Mouse (Mus musculus): ENCODE measurements at regions not wholly inside any gene's neighbourhood (a gene's known extent, or its start where the extent isn't known, plus 50 kb on each side); places are given as distances from the start of the nearest gene placed in this dataset.

DNA sequence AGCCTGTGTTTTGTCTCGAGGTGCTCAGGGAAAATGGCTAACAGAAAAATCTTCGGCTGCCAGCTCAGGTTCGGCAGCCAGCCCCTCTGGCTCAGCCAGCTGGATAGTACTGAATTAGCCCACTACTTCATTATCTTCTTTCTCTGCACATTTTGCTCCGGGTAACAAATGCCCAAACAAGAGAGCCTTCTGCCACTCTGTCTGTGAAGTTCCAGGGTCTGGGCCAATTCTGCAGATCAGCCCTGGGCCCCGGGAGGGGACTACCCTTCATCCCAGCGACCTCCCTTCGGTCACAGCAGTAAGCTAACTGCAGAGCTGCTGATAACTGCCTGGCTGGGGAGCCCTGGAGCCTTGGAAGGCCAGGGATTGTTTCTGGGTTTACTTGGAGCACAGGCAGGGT lies 119.6 kb upstream of the Ofcc1 start:
- DNase-seq (ENCODE audit: low read depth, low spot score): no peak

DNA sequence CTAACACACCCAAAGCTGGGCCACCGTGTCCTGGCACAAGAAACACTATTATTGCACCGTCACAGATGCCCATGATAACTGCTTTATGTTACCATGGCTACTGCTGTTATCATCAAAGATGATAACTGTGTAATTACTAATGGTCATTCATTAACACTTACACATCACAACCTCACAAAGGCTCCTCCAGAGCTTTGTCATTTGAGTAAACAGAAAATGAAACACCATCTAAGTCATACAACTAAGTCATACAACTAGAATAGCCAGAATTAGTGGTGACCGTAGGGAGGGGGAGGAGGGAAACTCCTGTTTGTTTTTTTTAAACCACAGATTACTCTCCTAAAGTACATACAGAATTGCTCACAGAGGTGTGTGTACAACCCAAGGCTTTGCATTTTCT lies 111.4 kb upstream of the Ofcc1 start:
- no peak for DNase-seq (ENCODE audit: low read depth, low spot score)

DNA sequence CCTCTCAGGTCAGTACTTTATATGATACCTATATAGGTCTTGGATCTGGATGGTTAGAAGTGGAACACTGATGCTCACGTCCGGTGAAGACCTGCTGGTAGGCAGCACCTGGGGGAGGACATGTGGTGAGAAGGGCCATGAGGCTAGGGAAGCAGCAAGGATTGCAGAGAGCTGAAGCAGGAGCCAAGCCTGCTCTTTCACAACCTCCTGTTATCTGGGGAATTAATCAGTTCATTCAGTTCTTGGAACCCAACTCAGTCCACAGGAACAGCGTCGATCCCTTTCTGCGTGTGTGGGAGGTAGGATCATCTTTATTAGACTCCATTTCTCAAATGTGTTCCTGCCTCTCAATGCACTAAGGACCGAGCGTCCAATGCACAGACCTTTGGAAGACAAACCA lies 107.9 kb upstream of the Ofcc1 start:
- DNase-seq (ENCODE audit: low read depth, low spot score): no peak

DNA sequence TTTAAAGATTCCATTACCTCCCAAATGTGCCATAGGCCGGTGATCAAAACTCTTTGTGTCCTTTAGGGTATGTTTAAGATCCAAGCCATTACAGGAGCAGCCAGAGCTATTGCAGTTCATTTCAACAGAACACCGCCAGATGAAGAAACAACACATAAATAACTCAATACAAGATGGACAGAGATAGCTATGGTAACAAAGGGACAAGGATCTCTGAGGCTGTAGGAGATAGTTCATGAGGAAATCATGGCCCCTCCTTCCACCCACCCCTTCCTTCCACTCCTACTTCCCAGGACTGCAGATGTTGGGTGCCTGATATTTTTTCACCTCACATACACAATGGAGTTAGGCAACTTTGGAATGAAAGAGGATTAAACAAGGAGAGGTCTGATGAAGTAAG lies 92.1 kb upstream of the Ofcc1 start:
- DNase-seq (ENCODE audit: low read depth, low spot score): no peak

DNA sequence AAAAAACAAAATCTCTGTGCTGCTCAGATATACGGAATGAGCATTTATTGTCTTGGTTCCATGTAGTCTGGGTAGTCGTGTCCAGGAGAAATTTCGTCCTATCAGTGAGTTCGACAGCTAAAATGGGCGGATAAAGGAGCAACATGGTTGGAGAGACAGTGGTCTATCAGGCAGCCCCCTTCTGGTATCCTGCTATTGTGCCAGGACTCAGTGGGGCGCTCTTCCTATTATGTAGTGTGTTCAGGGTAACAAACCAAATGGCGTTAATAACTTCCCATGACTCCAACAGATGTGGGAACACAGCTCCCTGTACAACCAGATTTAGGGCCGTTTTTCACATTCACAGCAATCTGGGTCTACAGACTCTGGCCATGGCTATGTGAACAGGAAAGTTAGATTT lies 68.6 kb upstream of the Ofcc1 start:
- no peak for DNase-seq (ENCODE audit: low read depth, low spot score)

DNA sequence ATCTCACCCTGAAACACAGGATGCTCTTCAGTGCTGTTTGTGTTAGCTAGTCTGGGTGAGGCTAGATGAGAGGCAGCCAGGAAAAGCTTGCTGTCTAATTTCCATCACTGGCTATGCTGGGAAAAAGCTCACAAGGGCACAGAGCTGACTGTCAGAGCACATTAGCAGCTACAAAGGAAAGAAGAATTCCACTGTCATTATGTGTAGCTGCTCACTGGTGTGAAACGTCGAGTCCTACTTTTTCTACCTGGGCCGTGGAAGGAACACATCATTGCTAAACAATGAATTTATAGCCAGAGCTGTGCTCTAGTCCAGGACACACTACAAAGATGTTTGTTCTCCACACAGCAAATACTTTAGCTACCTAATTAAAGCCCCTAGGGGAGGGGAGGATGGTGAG lies 61.8 kb upstream of the Ofcc1 start:
- no peak for DNase-seq (ENCODE audit: low read depth, low spot score)

DNA sequence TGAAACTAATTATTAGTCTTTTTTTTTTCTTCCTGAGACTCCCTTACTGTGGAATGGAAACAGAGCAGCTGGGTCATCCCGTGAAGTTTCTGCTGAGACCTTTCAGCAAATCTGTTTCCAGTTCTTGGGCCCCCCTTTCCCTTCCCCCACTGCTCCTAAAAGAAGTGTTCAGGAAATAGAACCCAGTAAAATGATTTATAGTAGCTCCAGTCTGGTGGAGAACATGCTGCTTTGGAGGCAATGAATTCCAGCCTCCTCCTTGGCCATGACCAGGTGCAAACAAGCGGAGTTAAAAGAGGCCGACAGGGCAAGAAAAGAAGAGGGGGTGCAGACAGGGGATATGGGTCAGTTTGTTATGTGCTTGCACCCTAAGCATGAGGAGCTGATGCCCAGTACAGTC lies 56.6 kb upstream of the Ofcc1 start:
- DNase-seq (ENCODE audit: low read depth, low spot score): peak; percentile 31

DNA sequence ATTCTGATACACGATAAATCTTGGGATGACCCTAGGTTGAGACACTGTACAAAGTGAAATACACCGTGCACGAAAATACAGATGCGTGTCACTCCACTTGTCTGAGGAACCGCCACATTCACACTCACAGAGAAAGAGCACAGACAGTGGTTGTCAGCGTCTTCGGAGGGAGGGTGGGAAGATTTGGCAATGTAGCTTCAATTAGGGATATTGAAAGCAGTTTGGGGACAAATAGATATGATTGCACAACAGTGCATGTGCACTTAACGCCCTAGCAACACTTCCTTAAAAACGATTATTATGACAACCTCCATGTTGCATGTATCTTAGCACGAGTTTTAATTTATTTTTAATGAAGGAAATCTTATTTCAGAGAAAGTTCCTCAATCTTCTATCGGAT lies 51.8 kb upstream of the Ofcc1 start:
- DNase-seq (ENCODE audit: low read depth, low spot score): no peak
